Mouse (Mus musculus) neural tube, embryonic 14.5 days (tissue): Measurements from ENCODE around the gene Mdk. TPM values are rescaled to one million over a fixed set of nuclear protein-coding genes. Genes with fewer than 3 reads are reported as not detected.

Source experiments
- ATAC-seq: fragments of 200-750 bp; cut with Nextera tagmentation; 2 replicates; pipeline ENCODE4 v1.8.0; 2017; ENCODE audit warnings: low read depth, mild to moderate bottlenecking, moderate TSS enrichment, moderate library complexity
- H3K27ac ChIP-seq: fragments of 300-500 bp; sonication (generic); 2 replicates; pipeline ENCODE4 v1.5.1; 2014; ENCODE audit warnings: low read depth, mild to moderate bottlenecking, control low read depth, low read length, moderate library complexity, mixed read lengths
- H3K27me3 ChIP-seq: fragments of 300-500 bp; sonication (generic); 2 replicates; pipeline ENCODE4 v1.6.1; 2014; ENCODE audit warnings: low read length; ENCODE audit not compliant: control insufficient read depth, insufficient read depth
- H3K36me3 ChIP-seq: fragments of 300-500 bp; sonication (generic); 2 replicates; pipeline ENCODE4 v1.6.1; 2014; ENCODE audit warnings: low read length, mixed read lengths; ENCODE audit not compliant: control insufficient read depth, insufficient read depth
- H3K4me1 ChIP-seq: fragments of 300-500 bp; sonication (generic); 2 replicates; pipeline ENCODE4 v1.6.1; 2014; ENCODE audit warnings: low read length; ENCODE audit not compliant: control insufficient read depth, insufficient read depth
- H3K4me2 ChIP-seq: fragments of 300-500 bp; sonication (generic); 2 replicates; pipeline ENCODE4 v1.6.1; 2014; ENCODE audit warnings: mild to moderate bottlenecking, low read depth, low read length, control low read depth
- H3K4me3 ChIP-seq: fragments of 300-500 bp; sonication (generic); 2 replicates; pipeline ENCODE4 v1.5.1; 2014; ENCODE audit warnings: low read depth, low read length, control low read depth, mixed read lengths
- H3K9ac ChIP-seq: fragments of 300-500 bp; sonication (generic); replicated peaks from 2 replicates; pipeline ENCODE4 v1.6.1; 2014; ENCODE audit warnings: low read depth, mild to moderate bottlenecking, control low read depth, low read length, mixed read lengths
- H3K9me3 ChIP-seq: fragments of 300-500 bp; sonication (generic); 2 replicates; pipeline ENCODE4 v1.6.1; 2016; ENCODE audit warnings: low read length; ENCODE audit not compliant: control insufficient read depth
- WGBS: fragments of 180-500 bp; shearing (Covaris S2); extraction: QIAGEN DNeasy Blood & Tissue Kit; methylation state at CpG from one replicate; pipeline ENCODE4 v1.1.7; 2014; 5-methylcytosine and 5-hydroxymethylcytosine counted together
- microRNA-seq: library from miRNA; unstranded; fragments of <30 nt; microRNA quantifications from one replicate; pipeline ENCODE4, GENCODE M21; 2016
- polyA plus RNA-seq: library from polyadenylated mRNA; unstranded; fragments of >200 nt; fragmentation: Nextera tagmentation; extraction: Ambion mirVana; gene quantifications from 2 replicates; pipeline ENCODE4 v1.2.1, GENCODE M21; 2014

Gene Mdk
- polyA plus RNA-seq, 1 experiment from 2014 or later, result 93.6 TPM

- Histone ChIP-seq H3K4me1 (no peaks in the 10 kb centered on the region), H3K27me3 (no peaks in the 10 kb centered on the region), H3K36me3 (no peaks in the 10 kb centered on the region), H3K9me3 (no peaks in the 10 kb centered on the region), H3K4me3 (no peak overlapping the region), H3K27ac (no peak overlapping the region), H3K9ac (no peak overlapping the region), H3K4me2 (no peak overlapping the region)
- no peak for ATAC-seq
- WGBS, result 87% methylated on average over 3 of the region's 3 CpGs
Observed at GRCm38 (mm10) chr2:91895401-91895800, 36.7 kb downstream of the Mdk start.

GRCm38 (mm10) chr2:91894716-91895115 is 37.4 kb downstream of the Mdk start:
- WGBS, result 82% methylated on average over 3 of the region's 3 CpGs

GRCm38 (mm10) chr2:91884616-91885015 is 47.5 kb downstream of the Mdk start:
- Histone ChIP-seq H3K27me3 (no peaks in the 10 kb centered on the region), H3K9me3 (no peaks in the 10 kb centered on the region), H3K4me1 (no peaks in the 10 kb centered on the region), H3K4me2 (no peak overlapping the region), H3K9ac (no peak overlapping the region), H3K36me3 (peaks cover 11% of the 10 kb centered on the region), H3K27ac (no peak overlapping the region), H3K4me3 (no peak overlapping the region)
- no peak for ATAC-seq
- 82% methylated on average over 4 of the region's 4 CpGs for WGBS

More at GRCm38 (mm10) chr2:91894716-91895115, 37.4 kb downstream of the Mdk start:
- H3K4me1 ChIP-seq, result no peaks in the 10 kb centered on the region
- no peak for ATAC-seq
- no peak overlapping the region for H3K9ac ChIP-seq
- no peaks in the 10 kb centered on the region for H3K9me3 ChIP-seq
- no peak overlapping the region for H3K4me2 ChIP-seq
- H3K36me3 ChIP-seq, result no peaks in the 10 kb centered on the region
- H3K4me3 ChIP-seq, result no peak overlapping the region
- H3K27ac ChIP-seq, result no peak overlapping the region
- H3K27me3 ChIP-seq, result no peaks in the 10 kb centered on the region

- no peak for ATAC-seq
- 87% methylated on average over 4 of the region's 4 CpGs for WGBS
- no peak overlapping the region for H3K9ac ChIP-seq
Observed at GRCm38 (mm10) chr2:91883961-91884360, 48.1 kb downstream of the Mdk start.

More at GRCm38 (mm10) chr2:91883961-91884360, 48.1 kb downstream of the Mdk start:
- H3K4me1 ChIP-seq, result no peaks in the 10 kb centered on the region
- H3K4me2 ChIP-seq, result no peak overlapping the region
- no peak overlapping the region for H3K27ac ChIP-seq
- peaks cover 11% of the 10 kb centered on the region for H3K36me3 ChIP-seq
- no peak overlapping the region for H3K4me3 ChIP-seq
- H3K27me3 ChIP-seq, result no peaks in the 10 kb centered on the region
- no peaks in the 10 kb centered on the region for H3K9me3 ChIP-seq

Small RNA genes within 50 kb of the gene (microRNA-seq; reads per million reads assigned to microRNA genes)
- gene Mir6999, result not detected

Other genes starting within 250 kb of the Mdk start
- gene Atg13, start 221.7 kb downstream of the Mdk start, polyA plus RNA-seq, result 42.3 and 43.5 TPM in 2 replicates
- gene Harbi1, start 221.4 kb downstream of the Mdk start, polyA plus RNA-seq, result 16.5 and 17.7 TPM in 2 replicates
- 23.6 and 24.2 TPM in 2 replicates for gene Ambra1, start 202.2 kb downstream of the Mdk start, polyA plus RNA-seq
- 1.1 and 1.4 TPM in 2 replicates for gene Chrm4, start 5.0 kb downstream of the Mdk start, polyA plus RNA-seq
- 0.33 TPM in 2 replicates for gene Gm9821, start 13.4 kb upstream of the Mdk start, polyA plus RNA-seq
- gene Dgkz, start 43.6 kb upstream of the Mdk start, polyA plus RNA-seq, result 36.7 and 51.1 TPM in 2 replicates
- 1.2 and 4.5 TPM in 2 replicates for gene Creb3l1, start 92.2 kb upstream of the Mdk start, polyA plus RNA-seq
- 35.5 and 39.9 TPM in 2 replicates for gene Phf21a, start 160.8 kb upstream of the Mdk start, polyA plus RNA-seq